Mouse (Mus musculus): ENCODE data around the gene Cacna1f.

The Cacna1f gene

GRCm38 (mm10) chrX:7606783-7607182 lies at the start of gene Cacna1f:
Gene Cacna1f (plus strand): TSS chrX:7607083.
- DNase-seq (ENCODE audit: low read depth, low spot score): no peak

GRCm38 (mm10) chrX:7563076-7563475 lies 43.8 kb upstream of the Cacna1f start:
- no peak for DNase-seq (ENCODE audit: low read depth, low spot score)

- no peak for DNase-seq (ENCODE audit: low read depth, low spot score)
Observed at GRCm38 (mm10) chrX:7566352-7566751, 40.5 kb upstream of the Cacna1f start.

- DNase-seq (ENCODE audit: low read depth, low spot score): no peak
Observed at GRCm38 (mm10) chrX:7567491-7567890, 39.4 kb upstream of the Cacna1f start.

GRCm38 (mm10) chrX:7570481-7571175 lies 36.3 kb upstream of the Cacna1f start:
- no peak for DNase-seq (ENCODE audit: low read depth, low spot score)

GRCm38 (mm10) chrX:7571565-7572136 lies 35.2 kb upstream of the Cacna1f start:
- no peak for DNase-seq (ENCODE audit: low read depth, low spot score)

- no peak for DNase-seq (ENCODE audit: low read depth, low spot score)
Observed at GRCm38 (mm10) chrX:7572466-7572865, 34.4 kb upstream of the Cacna1f start.

GRCm38 (mm10) chrX:7573176-7574086 lies 33.5 kb upstream of the Cacna1f start, which contains the start of gene Foxp3:
Gene Foxp3 (plus strand): TSS chrX:7573644.
- no peak for DNase-seq (ENCODE audit: low read depth, low spot score)

- peak; percentile 91 for DNase-seq (ENCODE audit: low read depth, low spot score)
Observed at GRCm38 (mm10) chrX:7574087-7574884, 32.6 kb upstream of the Cacna1f start, which contains the start of gene Ppp1r3f. Gene Ppp1r3f (minus strand): TSS chrX:7574283.

GRCm38 (mm10) chrX:7574885-7575231 lies 32.0 kb upstream of the Cacna1f start:
- DNase-seq (ENCODE audit: low read depth, low spot score): no peak

GRCm38 (mm10) chrX:7581151-7581550 lies 25.7 kb upstream of the Cacna1f start:
- no peak for DNase-seq (ENCODE audit: low read depth, low spot score)

GRCm38 (mm10) chrX:7583881-7584280 lies 23.0 kb upstream of the Cacna1f start:
- DNase-seq (ENCODE audit: low read depth, low spot score): no peak

GRCm38 (mm10) chrX:7586356-7586755 lies 20.5 kb upstream of the Cacna1f start:
- DNase-seq (ENCODE audit: low read depth, low spot score): no peak

GRCm38 (mm10) chrX:7595371-7595770 lies 11.5 kb upstream of the Cacna1f start:
- no peak for DNase-seq (ENCODE audit: low read depth, low spot score)

- DNase-seq (ENCODE audit: low read depth, low spot score): no peak
Observed at GRCm38 (mm10) chrX:7604004-7604403, 2.9 kb upstream of the Cacna1f start.

GRCm38 (mm10) chrX:7604879-7605574 lies 1.9 kb upstream of the Cacna1f start, which contains the start of gene Ccdc22:
Gene Ccdc22 (minus strand): TSS chrX:7605517.
- DNase-seq (ENCODE audit: low read depth, low spot score): peak; percentile 80

- no peak for DNase-seq (ENCODE audit: low read depth, low spot score)
Observed at GRCm38 (mm10) chrX:7605575-7605941, 1.3 kb upstream of the Cacna1f start.

GRCm38 (mm10) chrX:7610035-7610434 lies 3.2 kb downstream of the Cacna1f start:
- DNase-seq (ENCODE audit: low read depth, low spot score): no peak

GRCm38 (mm10) chrX:7610536-7611258 lies 3.8 kb downstream of the Cacna1f start:
- no peak for DNase-seq (ENCODE audit: low read depth, low spot score)

- no peak for DNase-seq (ENCODE audit: low read depth, low spot score)
Observed at GRCm38 (mm10) chrX:7617889-7618551, 11.1 kb downstream of the Cacna1f start.
